Mouse (Mus musculus) spleen, adult 2 months (tissue): ENCODE measurements around the gene 4930558K02Rik.

Experiments used
- CTCF ChIP-seq: fragments of 200-500 bp; IDR thresholded peaks from 2 replicates; pipeline ENCODE4 v1.5.1; 2011; ENCODE audit warnings: mild to moderate bottlenecking, inconsistent platforms; ENCODE audit not compliant: insufficient read depth, insufficient read length, insufficient replicate concordance; ENCODE audit errors: extremely low read depth
- POLR2A ChIP-seq: fragments of 200-500 bp; IDR thresholded peaks from 2 replicates; pipeline ENCODE4 v1.6.1; 2011; ENCODE audit warnings: low read depth, low read length, inconsistent platforms

DNA sequence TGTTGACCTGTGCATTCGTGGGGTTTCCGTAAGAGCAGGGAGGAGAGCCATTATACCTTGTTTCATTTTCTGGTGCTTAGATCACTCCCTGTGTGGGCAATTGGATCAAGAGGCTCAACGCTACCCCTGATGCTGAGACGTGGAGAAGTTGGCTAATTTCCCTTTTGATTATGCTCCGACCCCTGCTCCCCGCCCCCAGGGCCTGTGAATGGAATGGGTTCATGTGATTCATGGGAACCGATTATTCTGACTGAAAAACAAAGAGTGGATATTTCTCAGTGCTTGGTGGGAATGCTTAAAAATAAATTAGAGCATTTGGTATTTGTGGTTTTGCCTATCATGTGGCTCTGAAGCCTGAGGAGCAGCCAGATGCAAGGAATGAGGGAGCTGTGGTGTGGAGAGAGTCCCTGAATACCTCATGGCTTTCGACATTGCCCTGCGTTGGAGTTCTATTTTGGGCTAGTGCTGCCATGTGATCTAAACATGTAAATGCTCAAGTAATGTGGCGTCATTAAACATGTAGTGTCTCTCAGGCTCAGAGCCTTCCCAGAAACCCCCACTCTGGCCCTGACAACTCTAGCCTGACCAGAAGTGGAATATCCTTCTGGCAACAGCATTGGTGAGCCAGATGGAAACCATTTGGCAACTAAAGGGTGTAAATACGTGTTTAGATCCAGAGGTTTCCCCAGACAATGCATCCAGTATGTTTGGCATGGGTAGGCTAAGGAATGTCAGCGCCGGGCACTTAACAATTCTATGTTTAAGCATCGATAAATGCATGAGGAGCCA lies 24.5 kb upstream of the 4930558K02Rik start:
- TF ChIP-seq CTCF (no peak), POLR2A (no peak)
